Mouse (Mus musculus) cortical plate, adult 2 months (tissue): Measurements from ENCODE around the gene Magi3. TPM values are rescaled to one million over a fixed set of nuclear protein-coding genes. Genes with fewer than 3 reads are reported as not detected.

Experiments used
- H3K27ac ChIP-seq: fragments of 200-500 bp; 2 replicates; pipeline ENCODE4 v1.5.1; 2012; ENCODE audit warnings: low read length, control low read depth, inconsistent platforms; ENCODE audit not compliant: insufficient read depth
- H3K4me1 ChIP-seq: fragments of 200-500 bp; 2 replicates; pipeline ENCODE4 v1.6.1; 2011; ENCODE audit warnings: low read length; ENCODE audit not compliant: control insufficient read depth, insufficient read depth
- H3K4me3 ChIP-seq: fragments of 200-500 bp; 2 replicates; pipeline ENCODE4 v1.5.1; 2011; ENCODE audit warnings: mild to moderate bottlenecking, low read length, control low read depth; ENCODE audit not compliant: insufficient read depth
- CTCF ChIP-seq: fragments of 200-500 bp; IDR thresholded peaks from 2 replicates; pipeline ENCODE4 v1.5.1; 2011; ENCODE audit warnings: mild to moderate bottlenecking, control low read depth, low read length; ENCODE audit not compliant: insufficient read depth; ENCODE audit errors: extremely low read depth
- POLR2A ChIP-seq: fragments of 200-500 bp; IDR thresholded peaks from 2 replicates; pipeline ENCODE4 v1.6.1; 2011; ENCODE audit warnings: mild to moderate bottlenecking, low read length, control low read depth; ENCODE audit not compliant: insufficient read depth; ENCODE audit errors: extremely low read depth
- polyA plus RNA-seq: library from polyadenylated mRNA; depleted of rRNA; stranded (reverse); fragments of >200 nt; gene quantifications from 2 replicates; pipeline ENCODE4 v1.2.3, GENCODE M21; 2012

Magi3 gene
- polyA plus RNA-seq, 1 experiment: 21.2 TPM

DNA sequence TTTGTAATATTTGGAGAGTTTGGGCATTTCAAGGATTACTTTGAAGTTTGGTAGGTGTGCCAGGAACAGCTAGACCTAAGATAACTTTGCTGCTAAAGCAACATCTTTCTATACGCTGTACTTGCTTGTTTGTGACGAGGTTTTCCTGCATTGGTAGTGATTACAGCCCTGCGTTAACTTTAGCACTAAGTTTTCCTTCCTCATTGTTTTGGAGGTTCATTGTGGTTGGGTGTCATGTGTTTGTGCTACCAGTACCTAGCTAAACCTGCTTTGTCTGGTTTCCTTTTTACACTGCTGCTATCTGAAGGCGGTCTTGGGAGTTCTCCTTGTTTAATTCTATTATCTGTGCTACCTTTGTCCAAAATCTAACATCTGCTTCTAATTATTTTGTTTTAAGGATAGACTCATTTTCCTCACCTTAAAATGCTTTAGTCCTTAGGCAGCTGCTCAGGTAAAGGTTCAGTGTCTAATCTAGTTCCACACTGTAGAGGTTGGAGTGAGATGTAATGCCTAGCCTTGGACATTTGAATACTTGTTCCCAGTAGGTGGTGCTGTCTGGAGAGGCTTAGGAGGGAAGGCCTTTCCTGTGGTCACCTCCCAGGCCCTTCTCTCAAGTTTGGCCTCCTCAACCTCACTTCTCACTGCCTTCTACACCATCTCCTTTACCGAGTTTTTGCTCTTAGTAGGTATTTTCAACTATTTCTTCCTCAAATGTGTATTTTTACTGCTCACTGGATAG is 210.1 kb downstream of the Magi3 start:
- Histone ChIP-seq H3K4me1 (peaks cover 2% of the 10 kb centered on the region; the same call in 1 of the 2 replicates), H3K4me3 (no peak overlapping the region), H3K27ac (no peak overlapping the region)
- TF ChIP-seq CTCF (no peak), POLR2A (no peak)

DNA sequence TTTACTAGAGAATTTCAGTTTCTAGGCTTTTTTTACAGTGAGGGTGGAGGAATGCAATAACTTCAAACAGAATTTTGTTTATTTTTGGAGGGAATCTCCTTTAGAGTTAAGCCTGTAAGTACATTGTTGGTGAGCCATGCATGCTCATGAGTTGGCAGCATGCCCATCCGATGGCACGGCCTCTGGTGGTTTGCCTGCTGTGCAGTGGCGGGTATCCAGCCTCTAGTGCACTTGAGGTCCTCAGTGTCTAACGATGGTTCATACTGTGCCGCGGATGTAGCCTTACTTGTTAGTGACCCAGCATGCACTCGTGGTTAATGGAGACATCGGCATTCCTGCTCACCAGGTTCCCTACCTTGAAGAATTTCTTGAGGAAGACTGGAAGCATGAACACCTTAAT is 212.7 kb downstream of the Magi3 start:
- H3K4me3 ChIP-seq: no peak overlapping the region
- no peak overlapping the region for H3K27ac ChIP-seq
- TF ChIP-seq POLR2A (no peak), CTCF (no peak)

DNA sequence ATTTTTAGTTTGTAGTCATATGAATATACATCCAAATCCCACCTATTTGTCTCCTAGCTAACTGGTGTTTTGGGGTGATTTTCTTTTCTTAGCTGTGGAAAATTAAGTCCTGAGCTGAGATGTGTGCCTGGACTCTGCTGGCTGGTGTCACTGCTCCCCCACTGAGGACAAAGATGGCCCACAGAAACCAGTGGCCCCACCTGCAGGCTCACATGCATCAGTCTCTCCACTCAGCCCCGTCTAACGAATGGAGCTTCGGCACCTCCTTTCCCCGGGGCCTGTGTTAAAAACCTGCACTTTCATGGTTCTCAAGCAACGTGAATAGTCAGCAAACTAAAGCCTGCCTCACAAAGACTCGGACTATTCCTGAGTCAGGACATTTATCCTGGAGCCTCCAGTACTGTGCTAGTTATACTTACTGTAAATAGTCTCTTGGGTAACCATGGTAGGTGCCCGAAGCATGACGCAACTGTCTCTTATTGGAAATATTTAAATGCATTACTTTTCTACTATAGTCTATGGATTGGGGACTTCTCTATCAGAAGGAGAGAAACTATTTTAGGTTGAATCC is 213.2 kb downstream of the Magi3 start:
- 0 out of 2 replicates have a peak, but pooled peaks cover 2% of the 10 kb centered on the region for H3K4me1 ChIP-seq
- no peak overlapping the region for H3K4me3 ChIP-seq
- H3K27ac ChIP-seq: no peak overlapping the region
- no peak for TF ChIP-seq CTCF
- no peak for TF ChIP-seq POLR2A

More for the DNA sequence above, 212.7 kb downstream of the Magi3 start:
- peaks cover 2% of the 10 kb centered on the region; the same call in 1 of the 2 replicates for H3K4me1 ChIP-seq

DNA sequence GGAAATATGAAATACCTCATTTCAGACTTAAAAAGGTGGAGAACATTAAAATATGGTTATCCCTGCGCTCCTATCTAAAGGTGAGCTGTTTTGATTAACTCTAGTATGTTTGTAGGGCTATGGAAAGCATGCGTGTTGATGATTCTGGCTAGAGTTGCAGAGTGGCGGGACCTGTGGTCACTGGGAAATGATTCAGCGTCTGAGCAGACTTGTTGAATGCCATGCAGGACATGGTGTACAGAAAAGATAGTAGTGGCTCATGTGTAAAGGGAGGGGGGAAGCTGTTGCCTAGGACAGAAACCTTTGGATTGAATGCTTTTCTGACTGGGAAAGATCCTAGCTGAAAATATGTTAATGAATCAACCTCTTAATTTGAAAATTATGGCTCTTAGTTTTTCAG is 221.4 kb downstream of the Magi3 start:
- H3K27ac ChIP-seq: no peak overlapping the region
- TF ChIP-seq POLR2A (no peak), CTCF (no peak)
- H3K4me1 ChIP-seq: no peaks in the 10 kb centered on the region
- no peak overlapping the region for H3K4me3 ChIP-seq

DNA sequence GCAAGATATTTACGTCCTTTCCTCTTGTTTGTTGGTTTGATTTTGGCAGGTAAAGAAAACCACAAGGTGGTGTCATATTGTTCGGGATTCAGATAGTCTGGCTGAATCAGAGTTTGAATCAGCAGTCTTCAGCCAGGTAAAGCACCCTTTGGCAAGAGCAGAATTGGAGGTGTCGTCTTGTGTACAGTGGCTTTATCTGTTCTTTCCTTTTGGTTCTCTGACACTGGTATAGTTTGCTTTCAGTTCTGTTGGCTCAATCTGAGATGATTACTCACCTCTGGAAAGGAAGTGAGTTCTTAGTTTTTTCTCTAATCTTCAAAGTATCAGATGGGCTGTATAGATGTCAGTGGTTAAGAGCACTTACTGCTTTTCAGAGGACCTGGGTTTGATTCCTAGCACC is 228.9 kb downstream of the Magi3 start:
- Histone ChIP-seq H3K4me3 (no peak overlapping the region), H3K27ac (no peak overlapping the region), H3K4me1 (no peaks in the 10 kb centered on the region)
- no peak for TF ChIP-seq CTCF
- TF ChIP-seq POLR2A: no peak

DNA sequence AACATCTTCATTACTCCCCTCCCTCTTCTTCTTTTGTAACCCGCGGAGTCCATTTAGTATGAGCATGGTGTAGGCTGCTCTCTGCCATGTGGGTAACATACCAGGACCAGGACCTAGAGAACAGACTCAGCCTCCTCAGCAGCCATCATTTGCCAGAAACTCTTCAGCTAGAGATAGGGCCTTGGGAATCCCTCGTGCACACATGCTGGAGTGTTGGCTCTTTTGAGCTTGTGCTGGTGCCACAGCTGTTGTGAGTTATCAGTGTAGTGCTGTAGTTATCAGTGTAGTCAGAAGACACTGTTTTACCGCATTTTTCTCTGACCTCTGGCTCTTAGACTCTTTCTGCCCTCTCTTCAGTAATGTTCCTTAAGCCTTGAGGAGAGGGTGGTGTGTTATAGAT is 230.8 kb downstream of the Magi3 start:
- TF ChIP-seq POLR2A (no peak), CTCF (no peak)
- H3K4me3 ChIP-seq: no peak overlapping the region

DNA sequence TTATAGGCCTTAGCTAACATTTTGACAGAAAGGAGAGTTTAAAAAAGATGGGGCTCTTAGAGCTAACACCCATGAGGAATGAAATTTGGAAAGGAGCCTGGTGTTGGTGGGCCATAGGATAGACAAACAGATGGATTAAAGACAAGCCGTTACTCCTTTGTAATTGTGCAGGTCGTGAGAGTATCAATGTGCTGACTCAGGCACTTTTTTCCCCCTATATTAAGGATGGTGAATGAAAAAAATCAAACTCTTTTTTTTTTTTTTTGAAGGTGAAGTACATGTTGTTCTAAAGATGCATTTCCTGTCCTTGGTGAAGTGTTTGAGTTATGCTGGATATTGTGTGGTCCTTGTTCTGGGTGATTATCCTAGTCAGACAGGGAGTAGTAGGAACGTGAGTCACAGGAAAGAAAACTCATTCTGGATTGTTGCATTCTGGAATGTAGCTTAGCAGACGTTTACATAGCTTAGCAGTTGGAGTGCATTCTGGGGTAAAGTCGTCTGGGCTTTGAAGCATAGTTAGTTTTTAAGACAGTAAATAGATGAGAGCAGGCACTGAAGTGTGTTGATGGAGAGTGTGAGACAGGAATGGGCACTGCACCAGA is 232.2 kb downstream of the Magi3 start:
- Histone ChIP-seq H3K27ac (no peak overlapping the region), H3K4me3 (no peak overlapping the region), H3K4me1 (no peaks in the 10 kb centered on the region)
- TF ChIP-seq CTCF (no peak), POLR2A (no peak)

More for the DNA sequence above, 230.8 kb downstream of the Magi3 start:
- H3K27ac ChIP-seq: no peak overlapping the region
- no peaks in the 10 kb centered on the region for H3K4me1 ChIP-seq

DNA sequence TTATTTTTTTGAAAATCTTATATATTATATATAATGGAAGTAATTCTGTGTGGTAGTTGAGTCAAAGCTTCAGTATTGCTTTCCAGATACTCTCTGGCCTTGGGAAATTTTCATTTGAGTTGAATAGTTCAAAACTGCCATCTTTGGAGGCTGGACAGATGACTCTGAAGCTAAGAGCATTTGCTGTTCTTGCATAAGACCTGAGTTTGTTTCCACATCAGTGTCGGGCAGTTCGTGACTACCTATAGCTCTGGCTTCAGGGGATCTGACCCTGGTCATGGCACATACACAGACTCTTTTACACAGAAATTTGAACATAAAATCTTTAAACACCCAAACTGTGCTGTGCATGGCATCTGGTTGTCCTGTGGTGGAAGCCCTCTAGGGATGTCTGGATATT is 235.0 kb downstream of the Magi3 start:
- H3K27ac ChIP-seq: no peak overlapping the region
- TF ChIP-seq CTCF (no peak), POLR2A (no peak)
- no peaks in the 10 kb centered on the region for H3K4me1 ChIP-seq
- H3K4me3 ChIP-seq: no peak overlapping the region

DNA sequence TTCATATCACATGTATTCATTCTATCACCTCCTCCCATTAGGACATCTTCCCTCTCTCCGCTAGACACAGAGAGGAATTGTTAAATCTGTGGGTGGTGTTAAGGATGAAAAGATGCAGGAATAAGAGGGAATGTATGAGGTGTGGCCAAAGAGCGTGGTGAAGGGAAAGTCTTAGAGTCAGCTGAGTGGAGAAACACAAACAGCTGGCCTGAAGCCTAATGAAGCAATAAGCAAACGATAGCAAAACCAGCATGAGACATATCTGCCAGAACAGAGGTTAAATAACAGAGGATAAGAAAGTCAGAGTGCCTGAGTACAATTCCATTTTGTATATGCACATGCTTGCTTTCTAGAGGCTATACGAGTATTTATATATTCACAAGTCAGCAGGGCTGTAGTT is 235.6 kb downstream of the Magi3 start:
- H3K27ac ChIP-seq: no peak overlapping the region
- TF ChIP-seq POLR2A (no peak), CTCF (no peak)
- no peaks in the 10 kb centered on the region for H3K4me1 ChIP-seq
- no peak overlapping the region for H3K4me3 ChIP-seq
